Mouse (Mus musculus) large intestine, adult 2 months (tissue): ENCODE data around the gene Gldc. TPM values are rescaled to one million over a fixed set of nuclear protein-coding genes. Genes with fewer than 3 reads are reported as not detected.

Experiments used
- DNase-seq: peaks from one replicate; pipeline ENCODE4 v3.0.0-alpha.2; 2012; ENCODE audit warnings: low read depth, low spot score
- WGBS: fragments of 180-500 bp; shearing (Covaris S2); methylation state at CpG from one replicate; pipeline ENCODE4 v1.1.7; 2018; 5-methylcytosine and 5-hydroxymethylcytosine counted together
- polyA plus RNA-seq: library from polyadenylated mRNA; depleted of rRNA; stranded (reverse); fragments of >200 nt; gene quantifications from 2 replicates; pipeline ENCODE4 v1.2.3, GENCODE M21; 2012

The Gldc gene
- polyA plus RNA-seq, 1 experiment: 0.15 TPM

DNA sequence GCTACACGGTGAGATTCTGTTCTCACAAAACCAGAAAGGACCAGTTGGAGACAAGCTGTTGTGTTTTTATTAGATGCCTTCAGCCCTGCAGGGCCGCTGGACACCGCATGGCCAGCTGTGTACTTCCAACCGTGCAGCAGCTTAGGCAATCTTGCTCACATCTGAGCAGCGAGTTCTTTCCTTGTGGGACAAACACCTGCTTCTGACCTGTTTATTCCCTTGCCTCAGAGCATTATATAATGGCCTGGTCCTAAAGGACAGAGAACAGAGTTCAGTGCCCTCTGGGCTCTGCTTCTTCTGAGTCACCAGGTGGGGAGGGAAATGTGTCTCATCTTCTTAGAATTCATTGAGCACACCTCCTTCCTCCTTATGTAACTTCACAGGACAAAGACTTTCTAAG lies 12.4 kb downstream of the Gldc start:
- no peak for DNase-seq
- WGBS: 55% methylated on average over 5 of the region's 5 CpGs

DNA sequence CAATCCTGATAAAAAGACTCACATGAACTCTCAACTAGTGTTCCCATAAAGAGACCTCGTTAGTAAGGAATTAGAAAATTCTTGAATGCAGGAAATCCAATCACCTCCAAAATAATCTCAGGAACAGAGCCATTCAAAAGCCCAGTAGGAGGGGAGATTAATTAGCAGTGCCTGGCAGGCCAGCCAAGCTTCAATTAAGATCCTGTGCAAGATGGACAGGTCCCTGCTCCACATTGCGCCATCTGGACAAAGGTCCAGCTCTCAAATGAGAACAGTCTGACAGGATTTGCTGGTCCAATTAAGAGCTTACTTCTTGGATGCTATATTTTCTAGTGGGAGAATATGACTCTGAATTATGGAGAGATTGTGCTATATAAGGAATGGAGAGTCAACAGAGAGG lies 15.2 kb downstream of the Gldc start:
- WGBS: 90% methylated on average over 2 of the region's 2 CpGs
- DNase-seq: no peak

DNA sequence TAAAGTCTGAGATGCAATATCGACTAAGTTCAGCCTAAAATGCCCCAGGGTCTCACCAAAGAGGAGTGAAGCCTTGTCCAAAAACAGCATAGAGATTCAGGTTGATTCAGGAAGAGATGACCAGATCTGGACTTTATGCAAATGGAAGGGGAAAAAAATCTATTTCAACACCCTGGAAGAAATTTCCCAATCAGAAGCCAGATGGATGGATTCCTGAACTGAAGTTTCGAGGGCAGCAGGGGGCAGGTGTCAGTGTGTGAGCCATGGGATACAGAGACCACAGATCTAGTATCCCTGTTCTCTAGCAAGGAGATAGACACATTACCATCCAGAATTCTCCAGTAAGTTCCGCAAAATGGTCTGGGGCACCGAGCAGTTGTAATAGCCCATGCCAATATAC lies 17.0 kb downstream of the Gldc start:
- 84% methylated on average over 4 of the region's 4 CpGs for WGBS
- DNase-seq: no peak

DNA sequence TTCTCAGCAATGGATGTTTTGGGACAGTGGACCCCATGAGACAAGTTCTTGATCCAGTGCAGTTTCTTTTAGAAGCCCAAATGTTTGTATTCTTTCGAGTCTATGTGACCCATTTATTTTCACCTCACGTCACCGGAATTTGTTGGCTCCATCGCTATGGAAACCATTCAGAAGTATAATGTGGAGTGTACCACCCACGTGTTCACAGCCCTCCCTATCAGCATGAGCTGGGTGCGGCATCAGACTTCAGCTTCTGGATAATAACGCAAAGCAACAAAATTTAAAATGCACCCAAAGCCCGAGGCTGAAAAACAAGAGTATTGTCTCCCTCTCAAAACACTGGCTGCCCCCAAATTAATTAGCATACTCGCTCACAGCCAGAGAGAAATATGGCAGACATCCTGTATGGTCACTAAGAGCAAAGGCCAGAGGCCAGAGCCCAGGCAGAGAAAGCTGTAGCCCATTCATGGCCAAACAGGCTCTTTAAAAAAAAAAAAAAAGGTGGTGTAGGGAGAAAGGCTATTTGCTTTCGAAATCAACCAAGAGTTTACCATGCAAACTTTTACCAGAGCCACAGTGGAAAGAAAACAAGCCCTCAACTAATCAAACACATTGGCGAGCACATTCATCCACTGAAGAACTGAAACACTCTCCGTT lies 18.1 kb downstream of the Gldc start:
- WGBS: 64% methylated on average over 12 of the region's 12 CpGs
- DNase-seq: no peak

DNA sequence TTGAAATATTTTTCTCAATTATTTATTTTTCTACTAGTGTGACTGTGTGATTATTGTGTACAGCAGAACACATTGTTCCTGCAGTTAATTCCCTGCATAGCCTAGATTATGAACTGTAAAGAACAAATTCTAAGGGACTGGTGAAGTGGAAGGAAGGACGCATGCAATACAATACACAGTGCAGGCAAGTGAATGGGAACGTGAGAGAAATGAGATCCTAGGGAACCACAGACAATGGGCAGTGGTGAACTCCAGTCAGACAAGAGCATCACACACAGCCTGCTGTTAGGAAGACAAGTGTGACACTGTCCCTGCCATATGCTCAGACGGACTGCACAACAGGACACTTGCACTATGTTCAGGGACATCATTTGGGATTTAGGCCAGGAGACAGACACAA lies 21.5 kb downstream of the Gldc start:
- 79% methylated on average over 3 of the region's 3 CpGs for WGBS
- no peak for DNase-seq

DNA sequence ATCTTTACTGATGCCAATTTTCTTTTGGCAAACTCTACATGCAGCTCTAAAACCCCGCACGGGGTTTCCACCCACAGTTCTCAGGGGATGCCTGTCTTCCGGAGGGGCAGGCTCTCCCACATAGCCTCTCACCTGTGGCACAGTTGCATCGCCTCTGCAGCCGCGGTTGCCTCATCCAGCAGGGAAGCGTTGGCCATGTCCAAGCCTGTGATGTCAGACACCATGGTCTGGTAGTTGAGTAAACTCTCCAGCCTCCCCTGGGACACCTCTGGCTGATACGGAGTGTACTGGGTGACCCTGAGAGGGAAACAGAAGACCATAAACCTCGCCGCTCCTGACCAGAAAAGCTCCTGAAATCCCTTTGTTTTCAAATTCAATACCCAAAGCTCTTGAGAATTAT lies 23.9 kb downstream of the Gldc start:
- DNase-seq: no peak
- 80% methylated on average over 10 of the region's 10 CpGs for WGBS

DNA sequence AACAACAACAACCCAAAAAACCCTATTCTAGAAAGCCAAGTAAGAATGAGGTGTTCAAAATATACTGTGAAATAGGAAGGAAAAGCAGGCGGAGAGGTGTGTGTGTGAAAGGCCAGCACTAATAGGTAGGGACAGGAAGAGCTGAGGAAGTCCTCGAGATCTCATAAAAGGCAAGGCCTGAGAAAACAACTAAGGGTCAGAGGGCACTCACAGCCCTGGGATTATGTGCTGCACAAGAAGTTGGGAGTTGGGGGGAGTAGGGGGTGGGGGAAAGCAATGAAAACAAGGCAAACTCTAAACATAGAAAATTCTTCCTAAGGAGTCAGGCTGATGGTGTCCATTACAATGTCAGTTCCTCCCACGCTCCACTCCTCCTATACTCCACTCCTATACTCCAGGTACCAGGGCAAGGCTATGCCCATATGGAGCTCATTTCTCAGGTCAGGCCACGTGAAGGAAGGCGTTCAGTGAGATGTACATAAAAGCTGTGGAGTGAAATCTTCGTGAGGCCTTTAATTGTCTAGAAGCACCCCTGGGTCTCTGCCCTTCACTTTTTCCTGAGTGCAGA lies 25.9 kb downstream of the Gldc start:
- WGBS: 51% methylated on average over 6 of the region's 6 CpGs
- DNase-seq: no peak

DNA sequence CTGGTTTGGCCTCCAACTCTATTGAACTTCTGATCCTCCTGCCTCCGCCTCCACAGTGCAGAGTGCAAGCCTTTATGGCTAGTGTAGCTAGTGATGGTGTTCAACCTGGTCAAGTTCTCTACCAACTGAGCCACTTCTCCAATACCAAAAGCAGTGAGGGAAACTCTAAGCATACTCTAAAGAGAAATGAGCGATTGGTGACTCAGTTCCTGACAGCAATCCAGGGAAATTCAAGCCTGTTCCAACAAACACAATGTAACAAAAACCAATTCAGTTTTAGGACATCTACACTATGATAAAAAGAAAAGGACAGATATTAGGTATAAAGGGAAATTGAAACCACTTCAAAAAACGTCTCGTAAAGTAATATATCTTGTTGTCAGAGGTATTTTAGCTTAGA lies 27.9 kb downstream of the Gldc start:
- DNase-seq: no peak
- WGBS: 65% methylated on average over 4 of the region's 4 CpGs

DNA sequence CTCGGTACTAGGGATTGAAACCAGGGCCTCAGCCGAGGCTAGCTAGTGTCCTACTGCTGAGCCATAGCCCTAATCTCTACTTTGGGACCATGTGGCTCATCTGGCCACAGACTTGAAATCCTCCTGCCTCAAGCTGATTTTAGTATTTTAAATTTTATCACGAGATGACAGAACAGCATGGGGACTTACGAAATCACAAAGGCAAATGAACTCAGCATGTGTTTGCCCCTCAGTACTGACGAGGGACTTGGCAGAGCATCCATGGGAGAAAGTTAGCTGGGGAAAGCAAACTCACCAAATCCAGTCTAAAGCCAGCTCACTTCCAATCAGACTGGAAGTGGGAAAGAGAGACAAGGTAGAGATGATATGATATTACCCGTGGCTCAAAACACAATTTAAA lies 28.5 kb downstream of the Gldc start:
- 76% methylated on average over 6 of the region's 6 CpGs for WGBS
- DNase-seq: no peak

DNA sequence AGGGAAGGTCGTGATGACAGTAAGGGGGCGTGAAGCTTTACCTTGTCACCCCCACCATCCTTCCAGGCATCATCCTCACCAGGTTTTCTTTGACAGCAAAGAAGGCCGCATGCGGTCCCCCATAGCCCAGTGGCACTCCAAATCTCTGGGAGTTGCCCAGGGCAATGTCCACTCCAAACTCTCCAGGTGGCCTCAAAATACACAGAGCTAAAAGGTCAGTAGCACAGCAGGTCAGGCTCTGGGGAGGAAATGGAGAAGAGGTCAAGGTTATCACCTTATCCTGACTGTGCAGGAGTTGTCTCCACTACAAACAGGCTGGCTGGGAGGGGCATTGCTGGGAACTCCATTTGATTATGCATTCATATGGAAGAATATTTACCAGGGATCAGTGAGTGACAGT lies 30.1 kb downstream of the Gldc start:
- DNase-seq: no peak
- WGBS: 81% methylated on average over 4 of the region's 4 CpGs

DNA sequence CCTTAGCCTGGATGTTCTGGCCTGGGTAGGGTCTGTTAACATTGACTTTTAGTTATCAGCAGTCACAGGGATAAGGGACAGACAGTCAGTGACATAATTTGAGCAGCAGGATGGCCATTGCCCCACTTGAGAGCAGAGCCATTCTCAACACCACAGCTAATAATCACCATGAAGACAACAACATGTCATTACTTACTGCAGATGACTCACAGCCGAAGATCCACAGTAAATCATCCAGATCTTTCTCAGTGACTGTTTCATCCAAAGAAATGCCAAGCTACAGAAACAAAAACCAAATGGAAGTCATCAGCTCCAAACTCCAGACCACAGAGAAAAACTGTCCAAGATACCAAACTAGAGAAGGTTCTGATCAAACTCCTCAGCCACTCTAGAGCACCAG lies 38.9 kb downstream of the Gldc start:
- no peak for DNase-seq
- WGBS: 70% methylated on average over 1 of the region's 1 CpGs

DNA sequence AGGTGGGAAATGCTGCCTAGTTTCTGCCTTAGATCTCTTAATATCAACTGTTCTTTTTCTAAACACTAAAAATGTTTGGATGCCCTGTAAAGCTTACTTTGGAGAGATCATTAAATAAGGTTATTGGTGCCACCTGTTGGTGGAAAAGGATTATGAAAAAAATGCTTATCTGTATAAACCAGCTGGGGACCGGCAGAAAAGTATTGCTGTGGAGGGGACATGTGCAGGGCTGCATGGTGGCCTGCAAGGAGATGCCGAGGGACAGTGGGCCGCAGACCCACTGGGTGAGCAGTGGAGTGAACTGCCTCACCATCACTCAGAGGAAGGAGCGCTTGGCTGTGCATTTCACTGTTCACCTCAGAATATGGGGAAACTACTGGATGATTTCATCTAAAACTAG lies 47.1 kb downstream of the Gldc start:
- no peak for DNase-seq
- 58% methylated on average over 4 of the region's 4 CpGs for WGBS

DNA sequence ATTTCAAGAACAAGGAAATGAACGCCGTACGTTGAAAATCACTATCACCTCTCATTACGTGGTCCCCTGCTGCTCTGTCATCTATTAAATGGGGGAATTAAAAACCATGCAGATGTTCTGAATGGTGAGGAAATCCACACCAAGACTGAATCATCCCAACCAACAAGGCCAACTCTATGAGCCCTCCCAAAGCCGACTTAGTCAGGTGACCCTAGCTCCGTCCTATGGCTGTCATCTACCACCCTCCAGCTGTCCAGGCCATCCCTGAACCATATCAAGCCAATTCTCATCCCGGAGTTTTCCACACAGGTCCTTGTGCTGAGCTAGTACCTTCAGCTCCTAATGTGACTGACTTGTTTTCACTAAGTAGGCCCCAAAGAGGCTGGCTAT lies 49.6 kb downstream of the Gldc start:
- WGBS: 76% methylated on average over 7 of the region's 7 CpGs
- DNase-seq: no peak

DNA sequence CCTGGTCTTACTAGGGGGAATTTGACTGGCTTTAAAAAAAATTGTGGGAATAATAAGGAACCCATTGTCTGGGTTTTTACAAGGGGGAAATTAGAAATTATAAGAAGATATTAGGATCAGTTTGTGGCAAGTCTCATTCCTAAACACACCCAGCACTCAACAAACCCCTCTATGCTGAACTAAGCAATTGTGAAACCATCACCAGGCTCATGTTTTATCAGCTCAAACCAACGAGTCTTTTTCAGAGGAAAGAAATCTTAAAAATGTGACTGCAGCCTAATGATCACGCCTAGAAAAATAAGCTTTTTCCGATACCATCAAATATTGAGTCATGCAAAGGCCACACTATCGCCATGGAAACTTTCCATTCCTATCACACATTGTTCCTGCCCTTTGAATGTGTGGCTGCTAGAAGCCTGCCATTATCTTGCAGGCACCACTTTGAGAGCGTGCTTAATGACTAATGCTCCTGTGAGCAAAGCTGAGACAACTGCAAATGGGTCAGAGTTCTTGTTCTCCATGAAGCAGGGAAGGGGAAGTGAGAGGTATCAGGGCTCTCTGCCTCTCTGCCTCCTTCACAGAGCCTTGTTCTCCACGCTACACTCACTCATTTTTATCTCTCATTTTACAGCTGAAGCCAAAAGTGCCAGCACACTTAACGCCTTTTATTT lies 50.1 kb downstream of the Gldc start:
- WGBS: 58% methylated on average over 7 of the region's 7 CpGs
- DNase-seq: no peak

DNA sequence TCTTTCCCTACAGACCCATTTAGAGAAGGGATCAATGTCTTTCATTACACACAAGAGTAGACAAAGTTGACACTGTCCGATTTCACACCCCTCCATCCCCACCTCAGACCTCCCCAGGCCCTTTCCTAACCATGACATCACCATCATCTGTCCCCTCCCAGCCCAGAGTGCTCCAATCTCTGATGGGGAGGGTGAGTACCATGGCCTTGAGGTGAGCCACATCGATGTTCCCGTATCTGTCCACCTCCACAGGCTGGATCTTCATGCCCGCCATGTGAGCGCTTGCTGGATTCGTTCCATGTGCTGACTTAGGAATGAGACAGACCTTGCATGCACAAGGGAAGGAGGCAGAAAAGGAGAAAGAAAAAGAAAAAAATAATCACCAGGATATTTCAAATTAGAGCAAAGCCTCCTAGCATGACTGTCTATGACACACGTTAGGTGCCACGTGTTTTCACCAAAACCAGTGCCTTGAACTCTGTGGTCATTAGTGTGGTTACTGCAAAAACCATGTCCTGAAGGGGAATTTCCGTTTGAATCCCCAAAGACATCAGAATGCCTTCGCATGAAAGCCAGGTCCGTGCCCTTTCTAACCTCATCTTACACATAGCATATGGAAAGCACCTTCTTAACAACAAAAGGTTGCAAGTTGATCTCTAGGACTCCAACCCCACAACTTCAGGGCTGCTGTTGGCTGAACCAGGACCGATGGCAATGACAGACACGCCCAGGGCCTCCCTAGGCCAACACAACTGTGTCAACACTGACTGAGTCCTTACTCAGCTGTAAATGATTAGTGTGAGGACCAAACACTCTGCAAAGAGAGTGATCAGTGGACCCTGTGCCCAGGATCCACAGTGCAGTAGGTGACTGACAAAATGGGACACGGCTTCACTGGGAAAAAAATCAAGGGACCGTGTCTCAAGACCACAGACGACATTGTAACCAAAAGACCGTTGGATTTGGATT lies 56.6 kb downstream of the Gldc start:
- WGBS: 62% methylated on average over 17 of the region's 17 CpGs

DNA sequence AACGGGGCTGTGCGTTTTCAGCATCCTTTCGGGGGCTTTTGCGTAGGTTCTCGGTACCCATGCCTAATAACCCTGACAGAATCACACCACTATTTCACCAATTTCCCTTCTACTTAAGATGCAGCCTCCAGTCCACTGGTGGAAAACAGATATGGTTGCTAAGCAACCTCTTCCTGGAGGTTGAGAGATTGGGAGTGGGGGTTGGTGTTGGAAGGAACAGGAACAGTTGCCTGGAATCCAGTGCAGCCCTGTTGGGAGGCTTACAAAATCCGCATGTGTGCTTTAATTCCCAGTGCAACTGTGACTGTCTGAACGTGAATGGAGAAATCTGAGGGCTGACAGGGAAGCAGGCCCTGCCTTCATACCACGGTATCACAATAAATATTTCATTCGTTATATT lies 57.5 kb downstream of the Gldc start:
- no peak for DNase-seq
- WGBS: 88% methylated on average over 9 of the region's 9 CpGs

More for the DNA sequence above, 56.6 kb downstream of the Gldc start:
- DNase-seq: peak; percentile 11

DNA sequence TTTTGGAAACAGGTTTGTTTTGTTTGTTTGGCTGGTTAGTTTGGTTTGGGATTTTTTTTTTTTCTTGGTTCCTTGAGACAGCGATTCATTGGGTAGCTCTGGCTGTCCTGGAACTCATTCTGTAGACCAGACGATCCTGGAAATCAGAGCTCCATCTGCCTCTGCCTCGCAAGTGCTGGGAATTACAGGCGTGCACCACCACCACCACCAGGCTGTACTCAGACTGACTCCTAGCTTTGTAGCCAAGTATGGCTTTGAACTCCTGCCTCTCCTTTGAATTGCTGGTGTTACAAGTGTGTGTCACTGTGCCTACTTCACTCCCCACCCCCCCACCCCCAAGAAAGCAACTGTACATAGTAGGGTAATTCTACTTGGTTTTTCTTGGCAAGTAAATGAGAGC lies 58.0 kb downstream of the Gldc start:
- DNase-seq: no peak
- 60% methylated on average over 4 of the region's 4 CpGs for WGBS

DNA sequence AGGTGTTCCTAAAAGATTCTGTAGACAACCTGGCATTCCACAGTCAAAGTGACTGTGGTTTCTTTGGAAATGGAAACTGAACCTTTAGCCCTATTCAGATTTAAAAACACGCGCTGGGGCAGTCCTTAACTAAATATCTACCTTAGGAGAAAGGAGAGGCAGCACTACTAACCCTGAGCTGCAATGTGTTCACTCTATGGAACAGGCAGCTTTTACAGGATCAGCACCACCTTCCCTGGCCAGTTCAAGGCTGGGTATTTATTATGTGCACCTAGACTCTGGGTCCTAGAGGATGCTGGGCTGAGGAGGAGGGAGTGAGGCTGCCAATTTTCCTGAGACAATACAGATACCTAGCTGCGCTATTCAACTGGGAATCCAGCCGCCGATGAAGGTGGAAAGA lies 59.6 kb downstream of the Gldc start:
- WGBS: 52% methylated on average over 5 of the region's 5 CpGs
- DNase-seq: no peak

DNA sequence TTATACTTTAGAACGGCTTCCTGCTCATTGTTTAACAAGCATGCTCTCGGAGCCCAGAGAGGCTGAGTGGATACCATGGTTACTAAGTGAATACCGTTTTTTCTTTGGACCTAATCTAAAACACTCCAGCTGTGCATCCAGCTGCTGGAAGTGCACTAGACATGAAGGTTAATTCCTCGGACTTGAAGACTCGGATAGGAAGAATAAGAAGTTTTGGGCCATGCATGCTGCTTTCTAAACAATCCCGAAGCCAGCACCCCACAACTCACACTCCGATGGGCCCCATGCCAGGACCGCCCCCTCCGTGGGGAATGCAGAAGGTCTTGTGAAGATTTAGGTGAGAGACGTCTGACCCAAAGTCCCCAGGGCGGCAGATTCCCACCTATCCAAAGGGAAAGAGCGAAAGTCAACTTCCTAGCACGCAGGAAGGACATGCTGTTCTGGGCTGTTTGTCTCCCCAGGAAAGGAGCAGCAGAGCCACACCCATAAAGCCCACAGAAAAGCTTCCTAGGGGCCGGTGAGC lies 60.2 kb downstream of the Gldc start:
- 18% methylated on average over 14 of the region's 14 CpGs for WGBS
- no peak for DNase-seq
